Mouse (Mus musculus): ENCODE measurements around the gene Txnip. TPM values are rescaled to one million over a fixed set of nuclear protein-coding genes. Genes with fewer than 3 reads are reported as not detected.

Gene Txnip
- polyA plus RNA-seq, 1 experiment from 2014 or later: 57.9 TPM

DNA sequence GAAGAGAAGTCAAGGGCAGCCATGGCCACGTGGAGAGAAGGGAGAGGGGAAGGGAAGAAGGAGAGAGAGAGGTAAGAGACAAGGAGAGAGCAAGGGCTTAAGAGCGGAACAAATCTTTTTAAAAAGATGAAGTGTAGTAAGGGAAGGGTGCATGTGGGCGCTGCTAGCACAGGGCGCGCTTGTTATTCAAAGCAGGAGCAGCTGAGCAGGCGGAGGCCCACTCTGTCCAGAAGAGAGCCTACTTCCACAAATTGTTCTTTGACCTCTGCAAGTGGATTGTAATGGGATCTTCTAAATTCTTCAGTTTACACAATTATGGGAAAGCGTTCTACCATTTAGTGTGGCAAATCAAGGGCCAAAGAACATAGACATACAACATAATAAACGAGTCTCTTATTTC is 10.8 kb downstream of the Txnip start:
- no peak overlapping the region; the same call in 1 of the 2 replicates for H3K27ac ChIP-seq (replicated peaks; ENCODE audit: low read depth, low read length)
- ATAC-seq (ENCODE audit: insufficient number of reproducible peaks, low FRiP score, low TSS enrichment, low read depth) (no peak), DNase-seq (ENCODE audit: low spot score) (no peak)
- no peaks in the 10 kb centered on the region for H3K27me3 ChIP-seq (ENCODE audit: control insufficient read depth, insufficient read depth, low read length)
- 88% methylated on average over 8 of the region's 8 CpGs for WGBS
- H3K9me3 ChIP-seq (ENCODE audit: control insufficient read depth, low read length): no peaks in the 10 kb centered on the region
- H3K36me3 ChIP-seq (ENCODE audit: control insufficient read depth, insufficient read depth, low read length): no peaks in the 10 kb centered on the region
- H3K9ac ChIP-seq (ENCODE audit: low read length): no peak overlapping the region
- peaks cover 8% of the 10 kb centered on the region; the same call in 1 of the 2 replicates for H3K4me1 ChIP-seq (ENCODE audit: control insufficient read depth, insufficient read depth, low read length)
- no peak overlapping the region for H3K4me2 ChIP-seq (ENCODE audit: low read depth, severe bottlenecking)
- no peak overlapping the region for H3K4me3 ChIP-seq (ENCODE audit: low read depth, low read length)

DNA sequence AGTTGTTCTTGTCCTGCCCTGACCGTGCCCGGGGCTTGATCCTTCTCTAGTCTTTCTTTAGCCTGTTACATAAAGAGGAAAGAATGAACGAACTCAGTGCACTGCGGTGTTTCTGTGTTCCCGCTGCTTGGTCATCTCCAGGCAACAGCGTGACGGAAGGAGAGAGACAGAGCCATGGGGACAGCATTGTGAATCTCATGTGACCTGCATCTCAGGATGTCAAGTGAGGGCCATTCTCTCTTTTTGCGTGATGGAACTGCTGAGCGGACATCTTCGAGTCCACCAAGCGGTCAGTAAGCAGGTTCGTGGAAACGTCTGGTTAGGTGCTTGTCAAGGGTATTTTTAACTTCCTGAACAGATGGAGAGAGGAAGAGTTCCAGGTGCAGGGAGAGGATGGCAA is 11.7 kb downstream of the Txnip start:
- Histone ChIP-seq H3K36me3 (ENCODE audit: control insufficient read depth, insufficient read depth, low read length) (no peaks in the 10 kb centered on the region), H3K4me1 (ENCODE audit: control insufficient read depth, insufficient read depth, low read length) (peaks cover 4% of the 10 kb centered on the region; the same call in 1 of the 2 replicates), H3K9ac (ENCODE audit: low read length) (no peak overlapping the region), H3K9me3 (ENCODE audit: control insufficient read depth, low read length) (no peaks in the 10 kb centered on the region), H3K4me3 (ENCODE audit: low read depth, low read length) (no peak overlapping the region), H3K27ac (replicated peaks; ENCODE audit: low read depth, low read length) (no peak overlapping the region), H3K4me2 (ENCODE audit: low read depth, severe bottlenecking) (no peak overlapping the region), H3K27me3 (ENCODE audit: control insufficient read depth, insufficient read depth, low read length) (no peaks in the 10 kb centered on the region)
- no peak for ATAC-seq (ENCODE audit: insufficient number of reproducible peaks, low FRiP score, low TSS enrichment, low read depth)
- DNase-seq (ENCODE audit: low spot score): no peak
- WGBS: 94% methylated on average over 13 of the region's 13 CpGs

DNA sequence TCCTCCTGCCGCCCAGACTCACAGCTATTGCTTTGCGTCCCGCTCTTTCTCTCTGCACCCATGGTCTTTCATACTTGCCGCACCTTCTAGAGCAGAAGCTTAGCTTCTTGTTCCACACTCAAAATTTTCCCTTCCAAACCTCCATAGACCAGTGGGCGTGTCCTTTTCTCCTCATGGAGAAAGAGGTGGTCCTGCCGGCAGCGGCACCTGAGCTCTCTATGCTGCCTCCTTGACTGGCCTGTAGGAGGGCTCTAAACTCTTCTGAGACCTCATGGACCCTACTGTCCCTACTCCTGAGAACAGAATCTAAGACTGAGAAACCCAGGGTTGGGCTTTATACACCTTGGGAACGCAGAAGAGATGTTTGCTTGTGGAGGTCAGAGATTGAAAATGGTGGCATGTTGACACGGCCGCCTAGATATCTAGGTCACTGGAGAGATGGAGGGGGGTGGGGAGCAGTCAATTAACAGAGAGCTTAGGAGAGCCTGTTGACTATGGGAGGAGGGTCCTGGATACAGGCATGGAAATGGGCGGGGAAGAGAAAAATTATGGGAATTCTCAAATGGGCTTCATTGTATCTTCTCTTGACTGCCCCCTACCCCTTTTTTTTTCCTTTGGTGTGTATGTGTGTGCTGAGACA is 12.3 kb downstream of the Txnip start:
- H3K4me2 ChIP-seq (ENCODE audit: low read depth, severe bottlenecking): no peak overlapping the region
- H3K27me3 ChIP-seq (ENCODE audit: control insufficient read depth, insufficient read depth, low read length): no peaks in the 10 kb centered on the region
- H3K9ac ChIP-seq (ENCODE audit: low read length): no peak overlapping the region
- no peaks in the 10 kb centered on the region for H3K36me3 ChIP-seq (ENCODE audit: control insufficient read depth, insufficient read depth, low read length)
- 83% methylated on average over 11 of the region's 11 CpGs for WGBS
- ATAC-seq (ENCODE audit: insufficient number of reproducible peaks, low FRiP score, low TSS enrichment, low read depth) (no peak), DNase-seq (ENCODE audit: low spot score) (no peak)
- no peaks in the 10 kb centered on the region for H3K4me1 ChIP-seq (ENCODE audit: control insufficient read depth, insufficient read depth, low read length)
- no peak overlapping the region for H3K4me3 ChIP-seq (ENCODE audit: low read depth, low read length)
- no peak overlapping the region for H3K27ac ChIP-seq (replicated peaks; ENCODE audit: low read depth, low read length)
- no peaks in the 10 kb centered on the region for H3K9me3 ChIP-seq (ENCODE audit: control insufficient read depth, low read length)

DNA sequence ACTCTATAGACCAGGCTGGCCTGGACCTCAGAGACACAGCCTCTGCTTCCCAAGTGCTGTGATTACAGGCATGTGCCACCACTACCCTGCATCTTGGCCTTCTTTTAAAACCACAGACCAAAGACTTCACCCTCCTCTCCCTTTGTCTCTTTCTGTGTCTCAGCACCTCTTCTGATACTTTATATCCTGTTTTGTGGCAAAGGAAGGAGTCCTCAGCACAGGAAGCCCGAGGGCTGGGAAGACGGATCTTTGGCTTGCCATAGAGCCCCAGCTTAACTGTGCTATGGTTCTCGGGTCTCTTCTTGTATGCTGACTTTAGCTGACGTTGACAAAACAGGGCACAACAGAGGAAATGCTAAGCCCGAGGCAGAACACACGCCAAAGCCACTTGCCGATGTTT is 12.9 kb downstream of the Txnip start:
- Histone ChIP-seq H3K4me1 (ENCODE audit: control insufficient read depth, insufficient read depth, low read length) (no peaks in the 10 kb centered on the region), H3K36me3 (ENCODE audit: control insufficient read depth, insufficient read depth, low read length) (no peaks in the 10 kb centered on the region), H3K27me3 (ENCODE audit: control insufficient read depth, insufficient read depth, low read length) (no peaks in the 10 kb centered on the region), H3K9me3 (ENCODE audit: control insufficient read depth, low read length) (no peaks in the 10 kb centered on the region), H3K27ac (replicated peaks; ENCODE audit: low read depth, low read length) (no peak overlapping the region), H3K9ac (ENCODE audit: low read length) (no peak overlapping the region), H3K4me3 (ENCODE audit: low read depth, low read length) (no peak overlapping the region), H3K4me2 (ENCODE audit: low read depth, severe bottlenecking) (no peak overlapping the region)
- ATAC-seq (ENCODE audit: insufficient number of reproducible peaks, low FRiP score, low TSS enrichment, low read depth) (no peak), DNase-seq (ENCODE audit: low spot score) (no peak)
- 79% methylated on average over 7 of the region's 7 CpGs for WGBS

DNA sequence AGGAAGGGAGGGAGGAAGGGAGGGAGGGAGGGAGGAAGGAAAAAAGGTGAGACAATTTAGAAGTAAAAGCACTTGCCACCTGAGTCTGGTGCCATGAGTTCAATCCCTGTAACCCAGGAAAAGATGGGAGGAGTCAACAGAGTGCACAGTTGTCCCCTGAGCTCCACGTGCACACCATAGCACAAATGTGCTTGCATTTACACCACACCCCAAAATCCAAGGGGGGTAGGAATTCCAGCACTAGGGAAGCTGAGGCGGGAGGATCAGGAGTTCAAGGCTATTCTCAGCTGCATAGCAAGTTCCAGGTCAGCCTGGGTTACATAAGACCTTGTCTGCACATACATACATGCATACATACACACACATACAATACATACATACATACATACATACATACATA is 13.6 kb downstream of the Txnip start:
- no peak overlapping the region for H3K9ac ChIP-seq (ENCODE audit: low read length)
- no peak overlapping the region for H3K4me3 ChIP-seq (ENCODE audit: low read depth, low read length)
- WGBS: 72% methylated on average over 2 of the region's 2 CpGs
- H3K27me3 ChIP-seq (ENCODE audit: control insufficient read depth, insufficient read depth, low read length): no peaks in the 10 kb centered on the region
- no peaks in the 10 kb centered on the region for H3K9me3 ChIP-seq (ENCODE audit: control insufficient read depth, low read length)
- no peak overlapping the region for H3K27ac ChIP-seq (replicated peaks; ENCODE audit: low read depth, low read length)
- H3K4me1 ChIP-seq (ENCODE audit: control insufficient read depth, insufficient read depth, low read length): peaks cover 3% of the 10 kb centered on the region; the same call in 1 of the 2 replicates
- ATAC-seq (ENCODE audit: insufficient number of reproducible peaks, low FRiP score, low TSS enrichment, low read depth): no peak
- DNase-seq (ENCODE audit: low spot score): no peak
- H3K36me3 ChIP-seq (ENCODE audit: control insufficient read depth, insufficient read depth, low read length): no peaks in the 10 kb centered on the region
- H3K4me2 ChIP-seq (ENCODE audit: low read depth, severe bottlenecking): no peak overlapping the region

DNA sequence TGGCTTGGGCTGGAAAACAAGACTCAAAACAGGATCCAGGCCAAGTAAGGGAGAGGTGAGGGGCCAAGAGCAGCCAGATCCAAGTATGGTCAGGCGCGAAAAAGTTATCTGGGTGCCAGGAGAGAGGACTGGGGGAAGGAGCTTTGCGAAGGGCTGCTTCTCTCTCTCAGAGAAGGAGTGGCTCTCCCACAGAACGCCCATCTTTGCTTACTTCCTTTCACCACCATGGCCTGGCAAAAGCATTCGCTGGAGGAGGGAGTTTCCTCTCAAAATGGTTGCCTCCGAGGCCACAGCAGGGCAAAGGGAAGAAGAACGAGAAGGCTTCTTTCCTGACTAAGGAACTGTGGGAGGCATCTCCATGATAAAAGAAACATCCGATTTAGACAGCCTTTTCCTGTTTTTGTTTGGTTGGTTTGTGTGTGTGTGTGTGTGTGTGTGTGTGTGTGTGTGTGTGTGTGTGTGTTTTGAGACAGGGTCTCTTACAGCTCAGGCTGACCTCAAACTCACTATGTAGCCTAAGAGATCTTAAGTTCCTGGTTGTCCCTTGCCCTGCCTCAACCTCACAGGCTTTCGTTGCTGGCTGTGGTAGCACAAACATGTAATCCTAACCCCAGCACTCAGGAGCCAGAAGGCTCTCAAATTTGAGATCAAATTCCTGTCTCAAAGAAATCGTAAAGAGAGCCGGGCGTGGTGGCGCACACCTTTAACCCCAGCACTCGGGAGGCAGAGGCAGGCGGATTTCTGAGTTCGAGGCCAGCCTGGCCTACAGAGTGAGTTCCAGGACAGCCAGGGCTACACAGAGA is 14.3 kb downstream of the Txnip start:
- WGBS: 81% methylated on average over 16 of the region's 16 CpGs
- H3K27ac ChIP-seq (replicated peaks; ENCODE audit: low read depth, low read length): no peak overlapping the region

DNA sequence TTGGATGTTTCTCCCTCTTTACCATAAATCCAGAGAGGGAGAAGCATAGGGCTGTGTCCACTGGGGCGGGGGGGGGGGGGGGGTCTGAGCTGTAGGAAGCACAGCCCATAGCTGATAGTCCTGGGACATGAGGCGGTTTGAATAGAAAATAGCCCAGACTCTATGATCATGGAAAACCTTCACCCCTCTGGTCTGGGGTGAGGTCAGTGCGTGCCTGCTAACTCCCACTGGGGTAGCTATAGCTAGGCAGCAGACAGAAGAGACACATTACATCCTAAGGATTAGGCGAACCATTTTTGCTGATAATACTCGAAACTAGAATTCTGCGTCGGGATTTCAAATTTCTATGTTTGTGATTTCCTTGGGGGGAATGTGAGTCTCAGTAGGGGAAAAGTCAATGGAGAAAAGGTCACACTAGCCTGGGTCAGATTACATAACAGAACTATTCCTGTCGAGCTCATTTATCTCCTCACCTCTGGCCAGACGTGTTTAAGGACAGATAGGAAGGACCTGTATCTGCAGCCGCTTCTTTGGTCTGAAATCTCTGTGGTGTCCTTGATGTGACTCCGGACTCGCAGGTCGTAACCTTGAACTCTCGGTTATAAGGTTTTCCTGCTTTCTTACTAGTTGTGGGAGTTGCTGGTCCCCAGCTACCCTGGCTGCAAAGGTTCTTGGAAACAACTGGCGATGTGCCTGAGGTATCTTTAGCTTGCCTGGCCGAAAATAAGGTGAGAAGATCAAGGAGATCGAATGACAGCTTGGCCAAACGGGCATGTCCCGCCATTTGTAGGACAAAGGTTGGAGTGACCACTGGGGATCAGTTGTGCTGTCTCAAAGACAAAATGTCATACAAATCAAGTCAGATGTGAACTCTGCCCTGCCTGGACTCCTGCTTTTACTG is 16.1 kb downstream of the Txnip start:
- H3K9me3 ChIP-seq (ENCODE audit: control insufficient read depth, low read length): no peaks in the 10 kb centered on the region
- no peak overlapping the region for H3K9ac ChIP-seq (ENCODE audit: low read length)
- DNase-seq (ENCODE audit: low spot score) (no peak), ATAC-seq (ENCODE audit: insufficient number of reproducible peaks, low FRiP score, low TSS enrichment, low read depth) (no peak)
- no peaks in the 10 kb centered on the region for H3K27me3 ChIP-seq (ENCODE audit: control insufficient read depth, insufficient read depth, low read length)
- no peak overlapping the region for H3K27ac ChIP-seq (replicated peaks; ENCODE audit: low read depth, low read length)
- H3K4me1 ChIP-seq (ENCODE audit: control insufficient read depth, insufficient read depth, low read length): peaks cover 12% of the 10 kb centered on the region
- no peak overlapping the region for H3K4me2 ChIP-seq (ENCODE audit: low read depth, severe bottlenecking)
- H3K4me3 ChIP-seq (ENCODE audit: low read depth, low read length): no peak overlapping the region
- WGBS: 79% methylated on average over 19 of the region's 19 CpGs
- no peaks in the 10 kb centered on the region for H3K36me3 ChIP-seq (ENCODE audit: control insufficient read depth, insufficient read depth, low read length)

More for the DNA sequence above, 14.3 kb downstream of the Txnip start:
- H3K36me3 ChIP-seq (ENCODE audit: control insufficient read depth, insufficient read depth, low read length): no peaks in the 10 kb centered on the region
- H3K4me3 ChIP-seq (ENCODE audit: low read depth, low read length): no peak overlapping the region
- ATAC-seq (ENCODE audit: insufficient number of reproducible peaks, low FRiP score, low TSS enrichment, low read depth) (no peak), DNase-seq (ENCODE audit: low spot score) (no peak)
- H3K27me3 ChIP-seq (ENCODE audit: control insufficient read depth, insufficient read depth, low read length): no peaks in the 10 kb centered on the region
- H3K9me3 ChIP-seq (ENCODE audit: control insufficient read depth, low read length): no peaks in the 10 kb centered on the region
- peaks cover 11% of the 10 kb centered on the region for H3K4me1 ChIP-seq (ENCODE audit: control insufficient read depth, insufficient read depth, low read length)
- H3K9ac ChIP-seq (ENCODE audit: low read length): no peak overlapping the region
- no peak overlapping the region for H3K4me2 ChIP-seq (ENCODE audit: low read depth, severe bottlenecking)

DNA sequence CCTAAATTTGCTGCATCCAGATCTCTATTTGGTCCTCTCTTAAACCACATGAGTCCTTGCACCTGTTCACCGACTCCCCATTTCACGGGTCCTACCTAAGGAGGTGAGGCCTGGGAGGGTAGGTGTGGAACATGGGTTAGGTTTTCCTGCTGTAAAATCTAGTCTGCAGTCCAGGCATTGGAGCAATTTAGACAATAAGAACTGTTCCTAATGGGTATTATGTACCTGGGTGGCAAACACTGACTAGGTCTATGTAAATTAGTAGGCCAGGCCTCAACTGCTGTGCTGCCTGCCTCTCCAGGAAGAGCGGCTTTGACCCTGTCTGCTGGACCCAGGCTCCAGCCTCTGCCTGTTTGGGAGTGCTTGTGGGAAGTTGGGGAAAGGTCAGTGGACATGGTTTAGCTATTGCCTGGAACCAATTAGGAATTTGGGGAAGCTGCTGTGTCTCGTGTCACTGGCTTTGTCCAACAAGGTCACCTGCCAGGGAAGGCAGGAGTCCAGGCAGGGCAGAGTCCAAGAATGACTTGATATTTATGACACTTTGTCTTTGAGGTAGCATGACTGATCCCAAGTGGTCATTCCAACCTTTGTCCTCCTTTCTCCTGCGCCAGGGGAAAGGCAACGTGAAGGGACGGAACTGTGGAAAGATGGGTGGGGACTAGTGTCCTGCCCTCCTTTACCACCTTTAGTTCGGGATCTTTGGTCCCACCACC is 17.7 kb downstream of the Txnip start:
- H3K9ac ChIP-seq (ENCODE audit: low read length): no peak overlapping the region
- DNase-seq (ENCODE audit: low spot score) (no peak), ATAC-seq (ENCODE audit: insufficient number of reproducible peaks, low FRiP score, low TSS enrichment, low read depth) (no peak)
- 82% methylated on average over 8 of the region's 8 CpGs for WGBS
- no peak overlapping the region for H3K4me3 ChIP-seq (ENCODE audit: low read depth, low read length)
- H3K9me3 ChIP-seq (ENCODE audit: control insufficient read depth, low read length): no peaks in the 10 kb centered on the region
- no peaks in the 10 kb centered on the region for H3K27me3 ChIP-seq (ENCODE audit: control insufficient read depth, insufficient read depth, low read length)
- no peaks in the 10 kb centered on the region for H3K36me3 ChIP-seq (ENCODE audit: control insufficient read depth, insufficient read depth, low read length)
- no peak overlapping the region for H3K4me2 ChIP-seq (ENCODE audit: low read depth, severe bottlenecking)
- H3K27ac ChIP-seq (replicated peaks; ENCODE audit: low read depth, low read length): no peak overlapping the region
- H3K4me1 ChIP-seq (ENCODE audit: control insufficient read depth, insufficient read depth, low read length): peaks cover 12% of the 10 kb centered on the region
